Mouse (Mus musculus): ENCODE results near the gene Pou2f3.

Gene Pou2f3

DNA sequence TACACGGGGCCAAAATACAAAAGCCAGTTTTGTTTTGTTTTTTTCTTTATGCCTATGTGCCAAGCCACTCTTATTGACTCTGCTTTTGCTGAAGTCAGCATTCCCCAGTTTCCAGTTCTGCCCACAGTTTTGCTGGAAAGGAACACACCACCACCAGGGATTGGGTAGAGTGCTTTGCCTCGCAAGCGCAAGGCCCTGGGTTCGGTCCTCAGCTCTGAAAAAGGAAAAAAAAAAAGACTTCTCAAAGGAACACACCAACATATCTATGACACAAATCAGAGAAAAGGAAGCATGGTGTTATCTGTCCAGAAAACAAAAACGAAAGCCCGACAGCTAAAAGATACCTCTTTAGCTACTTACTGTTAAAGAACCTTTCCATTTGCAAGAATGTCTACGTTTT lies 101.0 kb downstream of the Pou2f3 start:
- no peak for DNase-seq (ENCODE audit: low read depth, low spot score)

DNA sequence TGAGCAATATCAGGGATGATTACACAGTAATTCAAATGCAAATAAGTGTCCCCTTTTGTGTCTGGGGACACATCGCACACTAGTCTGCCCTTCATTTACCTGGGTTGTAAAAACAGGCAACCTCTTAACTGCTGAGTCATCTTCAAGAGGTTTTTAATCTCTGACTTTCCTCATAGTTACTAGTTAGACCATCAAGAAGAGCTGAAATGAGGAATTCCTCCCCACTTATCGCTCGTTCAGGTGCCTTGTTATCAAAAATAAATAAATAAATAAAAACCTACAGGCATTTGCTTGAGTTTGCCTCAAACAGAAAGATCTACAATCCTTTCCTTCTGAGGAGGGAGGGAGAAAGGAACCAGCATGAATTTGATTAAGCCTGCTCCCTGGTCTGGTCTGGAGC lies 101.4 kb downstream of the Pou2f3 start:
- DNase-seq (ENCODE audit: low read depth, low spot score), result no peak

GRCm38 (mm10) chr9:43108081-43108480 lies 102.1 kb downstream of the Pou2f3 start:
- no peak for DNase-seq (ENCODE audit: low read depth, low spot score)

GRCm38 (mm10) chr9:43107555-43107954 lies 102.6 kb downstream of the Pou2f3 start:
- no peak for DNase-seq (ENCODE audit: low read depth, low spot score)

- peak; percentile 77 for DNase-seq (ENCODE audit: low read depth, low spot score)
Measured at GRCm38 (mm10) chr9:43107187-43107517, 103.0 kb downstream of the Pou2f3 start, which contains the start of gene Arhgef12. Gene Arhgef12, minus strand, starts transcription at chr9:43107239.

DNA sequence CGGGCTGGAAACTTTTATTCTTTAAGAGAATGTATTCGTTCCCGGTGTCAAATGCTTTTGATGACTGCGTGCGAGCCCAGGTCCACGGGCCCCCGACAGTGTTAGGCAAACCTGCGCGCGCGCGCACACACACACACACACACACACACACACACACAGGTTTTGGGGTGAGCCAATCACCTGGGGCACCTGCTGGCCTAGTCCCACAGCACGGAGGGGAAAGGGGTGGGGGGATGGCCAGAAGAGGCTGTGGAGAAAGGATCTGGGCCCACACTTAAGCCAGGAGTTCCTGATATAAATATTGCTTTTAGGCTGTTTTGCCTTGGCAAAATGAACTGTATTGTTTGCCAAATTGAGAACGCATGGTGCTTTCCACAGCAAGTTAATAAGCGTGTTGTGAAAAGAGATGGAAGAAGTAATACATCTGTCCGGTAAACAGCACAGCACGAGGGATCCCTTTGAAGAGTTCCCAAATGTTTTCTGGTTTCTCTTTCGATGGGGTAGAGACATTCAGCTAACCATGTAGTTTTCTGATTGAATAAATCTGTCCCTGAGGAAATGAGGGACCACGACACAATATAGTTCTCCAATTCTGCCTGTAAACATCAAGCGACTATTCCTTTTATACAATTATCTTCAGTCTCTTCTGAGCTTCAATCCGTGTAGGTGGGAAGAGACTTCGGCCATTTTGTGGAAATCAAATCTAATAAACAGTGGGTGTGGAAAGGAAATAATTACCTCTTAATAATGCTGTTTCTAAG lies 103.6 kb downstream of the Pou2f3 start:
- DNase-seq (ENCODE audit: low read depth, low spot score), result peak; percentile 42

DNA sequence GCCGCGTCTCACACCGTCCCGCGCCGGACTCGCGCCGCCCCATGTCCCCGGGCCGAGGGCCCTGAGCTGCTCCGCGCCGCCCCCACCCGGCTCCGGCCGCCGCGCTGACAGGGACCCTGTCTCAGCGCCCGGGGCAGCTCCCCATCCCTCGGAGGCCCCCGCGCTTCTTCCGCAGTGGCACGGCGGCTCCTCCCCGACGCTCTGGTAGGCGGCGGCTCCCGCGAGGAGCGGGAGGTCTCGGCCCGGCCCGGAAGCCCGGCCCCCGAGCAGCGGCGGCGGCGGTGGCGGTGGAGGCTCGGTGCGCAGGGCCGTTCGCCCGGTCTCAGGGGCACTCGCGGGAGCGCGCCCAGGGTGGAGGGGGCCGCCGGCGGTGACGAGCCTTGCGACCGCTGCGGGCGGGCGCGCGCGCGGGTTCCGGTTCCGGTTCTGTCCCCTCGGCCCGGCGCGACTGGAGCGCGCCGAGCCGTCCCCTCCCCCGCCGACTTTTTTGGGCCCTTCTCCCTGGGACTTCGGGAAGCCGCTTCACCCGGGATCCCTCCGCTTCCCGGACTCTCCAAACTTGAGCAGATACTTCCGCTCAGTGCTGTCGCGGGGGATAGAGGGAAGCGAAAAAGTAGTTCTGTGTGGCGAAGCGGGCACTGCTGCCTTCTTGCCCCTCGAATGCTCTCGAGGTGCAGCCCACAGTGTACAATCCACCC lies 104.4 kb downstream of the Pou2f3 start:
- peak; percentile 96 for DNase-seq (ENCODE audit: low read depth, low spot score)

DNA sequence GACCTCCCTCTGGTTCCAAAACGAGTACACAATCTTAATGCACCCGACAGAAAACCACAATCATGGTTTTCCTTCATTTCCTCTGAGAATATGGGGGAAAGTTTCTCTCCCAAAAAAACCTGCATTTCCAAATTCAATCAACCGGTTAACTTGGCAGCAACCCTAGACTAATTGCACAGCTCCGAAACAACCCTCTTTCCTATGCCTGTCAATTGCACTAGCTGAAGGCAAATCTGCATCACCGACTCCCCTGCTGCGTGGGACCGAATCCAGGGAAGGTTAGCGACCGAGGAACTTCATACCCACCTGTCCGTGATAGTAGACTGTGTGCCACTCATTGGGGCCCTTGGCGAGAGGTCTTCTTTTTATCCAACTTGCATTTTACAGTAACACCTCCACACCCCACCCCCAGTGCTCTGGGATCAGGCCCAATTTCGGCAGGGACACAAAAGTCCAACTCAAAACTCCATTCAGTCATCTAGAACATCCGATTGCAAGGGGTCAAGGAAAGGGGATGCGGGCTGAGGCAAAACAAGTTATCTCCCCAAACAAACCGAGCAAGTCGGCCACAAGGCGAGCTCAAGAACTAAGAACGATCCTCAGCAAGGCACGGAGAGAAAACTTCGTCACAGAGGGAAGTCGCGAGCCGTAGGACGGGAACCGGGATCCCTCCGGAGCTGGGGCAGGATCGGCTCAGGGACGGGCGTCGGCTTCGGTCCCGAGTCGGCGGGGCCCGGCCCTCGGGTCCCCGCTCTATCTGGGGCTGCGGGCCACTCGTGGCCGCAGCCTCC lies 105.1 kb downstream of the Pou2f3 start:
- DNase-seq (ENCODE audit: low read depth, low spot score), result no peak

GRCm38 (mm10) chr9:43104526-43104872 lies 105.7 kb downstream of the Pou2f3 start:
- no peak for DNase-seq (ENCODE audit: low read depth, low spot score)

DNA sequence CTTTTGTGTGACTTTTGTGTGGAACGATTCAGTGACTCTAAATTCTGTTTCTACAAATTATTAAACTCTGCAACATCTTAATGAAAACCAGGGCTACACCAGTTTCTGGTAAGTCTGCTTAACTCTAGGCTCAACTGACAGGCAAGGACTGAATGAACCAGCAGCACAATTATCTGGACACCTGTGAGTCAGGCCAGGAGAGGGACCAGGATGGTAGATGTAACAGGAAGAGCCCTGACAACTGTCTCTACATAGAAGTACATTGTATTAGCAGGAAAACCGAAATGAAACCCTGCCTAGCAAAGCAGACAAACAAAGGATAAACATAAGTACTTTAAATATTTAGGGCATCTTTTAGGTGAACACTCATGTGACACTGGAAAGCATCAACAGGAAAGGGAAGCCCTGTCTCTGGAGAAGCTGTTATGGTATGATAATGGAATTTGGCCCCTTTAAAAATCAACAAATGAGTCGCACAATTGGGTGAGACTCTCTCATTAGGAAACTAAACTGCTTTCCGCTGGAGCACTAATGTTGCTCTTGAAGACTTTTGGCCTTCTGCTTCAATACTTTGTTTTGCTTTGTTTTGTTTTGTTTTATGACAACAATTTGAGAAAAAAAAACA lies 106.4 kb downstream of the Pou2f3 start:
- DNase-seq (ENCODE audit: low read depth, low spot score), result no peak

DNA sequence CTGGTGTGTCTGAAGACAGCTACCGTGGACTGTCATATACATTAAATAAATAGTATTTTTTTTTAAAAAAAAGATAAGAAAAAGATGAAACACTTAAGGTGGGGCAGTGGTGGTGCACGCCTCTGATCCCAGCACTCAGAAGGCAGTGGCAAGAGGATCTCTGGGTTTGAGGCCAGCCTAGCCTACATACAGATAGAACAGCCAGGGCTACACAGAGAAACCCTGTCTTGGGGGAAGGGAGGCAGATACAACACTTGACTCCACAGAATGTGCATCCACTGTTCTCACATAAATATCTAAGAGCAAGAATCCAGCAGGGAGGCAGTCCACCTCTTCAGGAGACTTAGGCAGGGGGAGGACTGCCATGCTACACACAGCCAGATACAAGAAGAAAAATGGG lies 107.2 kb downstream of the Pou2f3 start:
- no peak for DNase-seq (ENCODE audit: low read depth, low spot score)

- DNase-seq (ENCODE audit: low read depth, low spot score), result no peak
Measured at GRCm38 (mm10) chr9:43101936-43102595, 108.1 kb downstream of the Pou2f3 start.

GRCm38 (mm10) chr9:43098922-43099321 lies 111.2 kb downstream of the Pou2f3 start:
- DNase-seq (ENCODE audit: low read depth, low spot score), result no peak

DNA sequence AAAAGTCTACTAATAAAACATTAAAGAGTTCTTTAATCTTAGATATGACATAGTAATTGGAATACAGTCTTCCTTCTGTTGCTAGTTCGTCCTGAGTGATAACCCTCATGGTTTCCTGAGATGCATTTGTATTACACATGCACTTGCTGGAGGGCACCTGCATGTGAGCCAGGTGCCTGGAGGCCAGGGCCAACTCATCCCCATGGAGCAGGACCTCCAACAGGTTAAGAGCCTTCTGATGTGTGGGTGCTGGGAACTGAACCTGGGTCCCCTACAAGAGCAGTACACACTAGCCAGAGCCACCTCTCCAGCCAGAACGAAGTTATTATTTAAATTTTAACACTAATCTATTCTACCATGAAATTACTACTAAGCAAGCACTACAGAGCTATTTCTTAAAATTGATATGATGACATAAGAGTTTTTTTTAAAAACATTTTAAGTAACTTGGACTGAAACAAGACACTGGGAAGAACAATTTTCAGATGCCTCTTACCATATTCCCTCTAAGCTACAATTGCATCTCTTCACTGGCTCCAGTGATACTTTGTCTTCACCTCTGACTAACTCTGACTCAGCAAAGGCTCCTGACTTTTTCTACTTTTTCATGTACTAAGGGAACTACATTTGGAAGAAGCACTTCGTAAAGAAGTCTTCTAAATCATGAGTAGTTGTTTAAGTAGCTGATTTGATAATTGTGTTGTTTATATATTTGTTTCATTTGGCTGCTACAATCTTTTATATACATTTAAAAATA lies 112.2 kb downstream of the Pou2f3 start:
- DNase-seq (ENCODE audit: low read depth, low spot score), result no peak

- DNase-seq (ENCODE audit: low read depth, low spot score), result no peak
Measured at GRCm38 (mm10) chr9:43096337-43096736, 113.8 kb downstream of the Pou2f3 start.

DNA sequence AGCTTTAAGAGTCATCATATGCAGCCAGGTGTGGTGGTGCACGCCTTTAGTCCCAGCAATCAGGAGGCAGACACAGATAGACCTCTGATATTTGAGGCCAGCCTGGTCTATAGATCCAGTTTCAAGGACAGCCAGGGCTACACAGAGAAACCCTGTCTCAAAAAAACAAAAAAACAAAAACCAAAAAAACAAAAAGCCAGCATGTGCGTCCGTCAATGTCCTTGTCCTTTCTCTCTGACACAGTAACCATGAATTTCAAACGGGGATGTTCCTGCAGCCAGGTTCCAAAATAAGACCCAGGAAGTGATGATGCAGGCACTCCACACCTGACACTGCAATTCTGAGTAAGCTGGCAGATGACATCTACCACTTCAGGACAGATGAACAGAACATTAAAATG lies 115.3 kb downstream of the Pou2f3 start:
- no peak for DNase-seq (ENCODE audit: low read depth, low spot score)

GRCm38 (mm10) chr9:43093803-43094202 lies 116.4 kb downstream of the Pou2f3 start:
- peak; percentile 67 for DNase-seq (ENCODE audit: low read depth, low spot score)

- DNase-seq (ENCODE audit: low read depth, low spot score), result no peak
Measured at GRCm38 (mm10) chr9:43085686-43086285, 124.4 kb downstream of the Pou2f3 start.

- DNase-seq (ENCODE audit: low read depth, low spot score), result no peak
Measured at GRCm38 (mm10) chr9:43084496-43085362, 125.4 kb downstream of the Pou2f3 start.
